Mouse (Mus musculus) c-Kit-positive CD71-positive TER-119-negative erythroid progenitor cells, embryonic 14.5 days (primary cell): ENCODE results near the gene Slc4a4.

Experiments
- DNase-seq: peaks from one replicate; pipeline ENCODE4 v3.0.0-alpha.2; 2013; ENCODE audit warnings: low read depth

Gene Slc4a4

GRCm38 (mm10) chr5:88886668-88887555, at the start of gene Slc4a4:
Gene Slc4a4, plus strand, starts transcription at chr5:88886818.
- DNase-seq: no peak

- no peak for DNase-seq
Observed at GRCm38 (mm10) chr5:88840080-88840798, 46.4 kb upstream of the Slc4a4 start.

GRCm38 (mm10) chr5:88857311-88857710, 29.3 kb upstream of the Slc4a4 start:
- DNase-seq: no peak

- no peak for DNase-seq
Observed at GRCm38 (mm10) chr5:88857801-88858200, 28.8 kb upstream of the Slc4a4 start.

GRCm38 (mm10) chr5:88858226-88858625, 28.4 kb upstream of the Slc4a4 start:
- DNase-seq: no peak

- no peak for DNase-seq
Observed at GRCm38 (mm10) chr5:88862163-88862562, 24.5 kb upstream of the Slc4a4 start.

- no peak for DNase-seq
Observed at GRCm38 (mm10) chr5:88862794-88863193, 23.8 kb upstream of the Slc4a4 start.

GRCm38 (mm10) chr5:88884101-88884500, 2.5 kb upstream of the Slc4a4 start:
- no peak for DNase-seq

- no peak for DNase-seq
Observed at GRCm38 (mm10) chr5:88885503-88885902, 1.1 kb upstream of the Slc4a4 start.

GRCm38 (mm10) chr5:88885944-88886343, 674 bp upstream of the Slc4a4 start:
- DNase-seq: no peak

GRCm38 (mm10) chr5:88886349-88886667, 310 bp upstream of the Slc4a4 start:
- DNase-seq: no peak

- no peak for DNase-seq
Observed at GRCm38 (mm10) chr5:88887556-88888412, 1.2 kb downstream of the Slc4a4 start.

- DNase-seq: no peak
Observed at GRCm38 (mm10) chr5:88888413-88888700, 1.7 kb downstream of the Slc4a4 start.

- no peak for DNase-seq
Observed at GRCm38 (mm10) chr5:88889326-88889725, 2.7 kb downstream of the Slc4a4 start.

GRCm38 (mm10) chr5:88890146-88890545, 3.5 kb downstream of the Slc4a4 start:
- no peak for DNase-seq

- DNase-seq: no peak
Observed at GRCm38 (mm10) chr5:88896574-88896973, 10.0 kb downstream of the Slc4a4 start.

GRCm38 (mm10) chr5:88903111-88903510, 16.5 kb downstream of the Slc4a4 start:
- DNase-seq: no peak

- no peak for DNase-seq
Observed at GRCm38 (mm10) chr5:88903526-88903925, 16.9 kb downstream of the Slc4a4 start.

GRCm38 (mm10) chr5:88904841-88905240, 18.2 kb downstream of the Slc4a4 start:
- DNase-seq: no peak

- DNase-seq: no peak
Observed at GRCm38 (mm10) chr5:88907615-88908014, 21.0 kb downstream of the Slc4a4 start.

GRCm38 (mm10) chr5:88912629-88913028, 26.0 kb downstream of the Slc4a4 start:
- DNase-seq: no peak

GRCm38 (mm10) chr5:88915082-88915481, 28.5 kb downstream of the Slc4a4 start:
- no peak for DNase-seq
